Mouse (Mus musculus) liver, embryonic 14.5 days (tissue): ENCODE measurements around the gene Mff.

Experiments
- CTCF ChIP-seq: IDR thresholded peaks from 2 replicates; pipeline ENCODE4 v1.5.1; 2016; ENCODE audit warnings: antibody characterized with exemption, low read depth, control low read depth
- EP300 ChIP-seq: IDR thresholded peaks from 2 replicates; pipeline ENCODE4 v1.6.1; 2016; ENCODE audit warnings: antibody characterized with exemption, low read depth

- TF ChIP-seq CTCF (peak; percentile 57), EP300 (no peak)
These were observed 37.6 kb downstream of the Mff start for GRCm38 (mm10) chr1:82762274-82762673.
